ENCODE assay signal across 7 mouse cellular contexts in genomic region chr2:131909683-131910572, GRCm38 (mm10). TPM values are rescaled to one million over a fixed set of nuclear protein-coding genes. Genes with fewer than 3 reads are reported as not detected.
A peak's percentile ranks its signal among the peaks of the same experiment; 100 is the strongest.
DNase-seq lines count a peak whose midpoint lies in the region; ATAC-seq lines count a peak whose summit lies in the region.

TSS of gene Prnp (plus strand) at chr2:131909928.
TSS of gene Prn (plus strand) at chr2:131909957.

- peak within 1 kb of the TSS; percentile 80 for H3K9ac ChIP-seq in intestine, embryonic 16.5 days (ENCODE audit: low read depth, low read length)
- H3K9ac ChIP-seq in midbrain, embryonic 11.5 days (ENCODE audit: low read length) = peak within 1 kb of the TSS; percentile 76

- no peaks in the 10 kb centered on the region for H3K27me3 ChIP-seq in intestine, embryonic 16.5 days (replicated peaks; ENCODE audit: control insufficient read depth, insufficient read depth, low read length)
- peaks cover 3% of the 10 kb centered on the region; the same call in 1 of the 2 replicates for H3K27me3 ChIP-seq in midbrain, embryonic 11.5 days (ENCODE audit: control insufficient read depth, insufficient read depth, low read length)

- WGBS in intestine, embryonic 16.5 days = 5% methylated on average over 51 of the region's 52 CpGs
- 6% methylated on average over 43 of the region's 52 CpGs for WGBS in midbrain, embryonic 11.5 days

- H3K27ac ChIP-seq in intestine, embryonic 16.5 days (ENCODE audit: low read length) = peak within 1 kb of the TSS; percentile 77
- H3K27ac ChIP-seq in midbrain, embryonic 11.5 days (ENCODE audit: low read depth, low read length) = peak within 1 kb of the TSS; percentile 10; the same call in 1 of the 2 replicates

- peak; percentile 80 for DNase-seq in adrenal gland, adult 8-10 months
- peak; percentile 92 for DNase-seq in embryo, embryonic 9.5 days (ENCODE audit: extremely low spot score)
- DNase-seq in gastrocnemius, postnatal 4 days (ENCODE audit: low spot score in 2 of 2) = peak; percentile 78 to 91
- peak; percentile 89 to 91 for DNase-seq in left cerebral cortex, postnatal 36 days (ENCODE audit: low spot score in 2 of 2)
- DNase-seq in midbrain, embryonic 11.5 days (ENCODE audit: low spot score, missing footprints) = peak; percentile 98
- DNase-seq in skeletal muscle tissue, adult 2 months (ENCODE audit: low read depth, low spot score) = peak; percentile 94

- H3K9me3 ChIP-seq in intestine, embryonic 16.5 days (ENCODE audit: control insufficient read depth, low read length) = no peaks in the 10 kb centered on the region
- H3K9me3 ChIP-seq in midbrain, embryonic 11.5 days (ENCODE audit: control insufficient read depth, low read length) = no peaks in the 10 kb centered on the region

- H3K4me1 ChIP-seq in intestine, embryonic 16.5 days (ENCODE audit: control insufficient read depth, insufficient read depth, low read length) = no peaks in the 10 kb centered on the region
- 0 out of 2 replicates have a peak, but pooled peaks cover 2% of the 10 kb centered on the region for H3K4me1 ChIP-seq in midbrain, embryonic 11.5 days (ENCODE audit: control insufficient read depth, insufficient read depth, low read length)

- intact Hi-C loops in left cerebral cortex, postnatal 36 days (cut with DNase I) = loop anchor here (5.0 kb wide), 2 partner anchors 37 to 63 kb away; no protein-coding TSS in a partner anchor

- peak; percentile 97 for ATAC-seq in intestine, embryonic 16.5 days
- peak; percentile 93 for ATAC-seq in midbrain, embryonic 11.5 days (ENCODE audit: low FRiP score)

- no peaks in the 10 kb centered on the region for H3K36me3 ChIP-seq in intestine, embryonic 16.5 days (ENCODE audit: control insufficient read depth, insufficient read depth, low read length)
- H3K36me3 ChIP-seq in midbrain, embryonic 11.5 days (ENCODE audit: control insufficient read depth, insufficient read depth, low read length) = no peaks in the 10 kb centered on the region

- H3K4me3 ChIP-seq in intestine, embryonic 16.5 days (ENCODE audit: low read length) = peak within 1 kb of the TSS; percentile 80
- H3K4me3 ChIP-seq in midbrain, embryonic 11.5 days (ENCODE audit: low read depth, low read length) = peak within 1 kb of the TSS; percentile 60

- H3K4me2 ChIP-seq in intestine, embryonic 16.5 days (ENCODE audit: low read depth, low read length) = peak within 1 kb of the TSS; percentile 79
- peak within 1 kb of the TSS; percentile 74 for H3K4me2 ChIP-seq in midbrain, embryonic 11.5 days

RNA-seq across cellular contexts. Expression of gene Prnp, which starts in this region (rescaled TPM):
- 100 to 1,000 TPM in 3 of 4 experiments, 10 to 100 TPM in 1; 98.3 to 196 (median 146) TPM for total RNA-seq in adrenal gland, adult 8-10 months (2022)
- 10 to 100 TPM; 66.2 to 67.2 TPM for total RNA-seq in gastrocnemius, postnatal 4 days (2021)
- polyA plus RNA-seq in intestine, embryonic 16.5 days (2015; fragmentation: Nextera tagmentation; extraction: Ambion mirVana) = 49.5 and 50.7 TPM in 2 replicates
- total RNA-seq in left cerebral cortex, postnatal 36 days (2021) = 100 to 1,000 TPM; 729 to 811 TPM
- 27.2 and 29.7 TPM in 2 replicates for polyA plus RNA-seq in midbrain, embryonic 11.5 days (2014; fragmentation: Nextera tagmentation; extraction: Ambion mirVana)

RNA-seq across cellular contexts. Expression of gene Prn, which starts in this region (rescaled TPM):
- not detected for total RNA-seq in adrenal gland, adult 8-10 months (2022)
- total RNA-seq in gastrocnemius, postnatal 4 days (2021) = not detected
- polyA plus RNA-seq in intestine, embryonic 16.5 days (2015; fragmentation: Nextera tagmentation; extraction: Ambion mirVana) = not detected in 2 replicates
- total RNA-seq in left cerebral cortex, postnatal 36 days (2021) = under 1 TPM in 1 of 2 experiments, not detected in 1; 0.35 TPM
- not detected in 2 replicates for polyA plus RNA-seq in midbrain, embryonic 11.5 days (2014; fragmentation: Nextera tagmentation; extraction: Ambion mirVana)

Comparison
In these comparisons a context has a peak if more than half of its experiments do, and no peak if none do; other contexts are left out.
1. Peak in every context shown above with its lines: DNase-seq, ATAC-seq, H3K4me3 ChIP-seq and H3K27ac ChIP-seq.